Comparison of ENCODE assay signal across 9 mouse cellular contexts in genomic region chr16:32507407-32507806, GRCm38 (mm10). TPM values are rescaled to one million over a fixed set of nuclear protein-coding genes. Genes with fewer than 3 reads are reported as not detected.
DNase-seq lines count a peak whose midpoint lies in the region; ATAC-seq and TF ChIP-seq lines count a peak whose summit lies in the region.
"Had no signal": no experiment of that assay in that cellular context is flagged by ENCODE, and none has a peak within 500 bp of the region (broad histone marks: within the 10 kb centered on the region; RNA-seq: fewer than 3 reads in every experiment).

No protein-coding gene starts in this region.

- 0 out of 2 replicates have a peak overlapping the region, but pooled peaks have one; percentile 45 for H3K27ac ChIP-seq in hindbrain, embryonic 10.5 days
- no peak overlapping the region for H3K27ac ChIP-seq in hindbrain, embryonic 14.5 days
- H3K27ac ChIP-seq in midbrain, postnatal 0 days (ENCODE audit: low read depth, low read length) = no peak overlapping the region

- 21% methylated on average over 9 of the region's 9 CpGs for WGBS in hindbrain, embryonic 10.5 days
- WGBS in hindbrain, embryonic 14.5 days = 19% methylated on average over 9 of the region's 9 CpGs
- WGBS in midbrain, postnatal 0 days = 22% methylated on average over 9 of the region's 9 CpGs

- H3K9me3 ChIP-seq in hindbrain, embryonic 10.5 days = no peaks in the 10 kb centered on the region
- no peaks in the 10 kb centered on the region for H3K9me3 ChIP-seq in hindbrain, embryonic 14.5 days (ENCODE audit: control insufficient read depth, low read length)
- H3K9me3 ChIP-seq in midbrain, postnatal 0 days (ENCODE audit: low read length) = no peaks in the 10 kb centered on the region

- peaks cover 4% of the 10 kb centered on the region; the same call in 1 of the 2 replicates for H3K27me3 ChIP-seq in hindbrain, embryonic 10.5 days (ENCODE audit: insufficient read depth, poor library complexity, severe bottlenecking)
- no peaks in the 10 kb centered on the region for H3K27me3 ChIP-seq in hindbrain, embryonic 14.5 days (ENCODE audit: control insufficient read depth, insufficient read depth, low read length)
- H3K27me3 ChIP-seq in midbrain, postnatal 0 days (ENCODE audit: insufficient read depth, low read length) = no peaks in the 10 kb centered on the region

- no peaks in the 10 kb centered on the region for H3K36me3 ChIP-seq in hindbrain, embryonic 10.5 days
- H3K36me3 ChIP-seq in hindbrain, embryonic 14.5 days (replicated peaks; ENCODE audit: control insufficient read depth, insufficient read depth) = no peaks in the 10 kb centered on the region
- no peaks in the 10 kb centered on the region for H3K36me3 ChIP-seq in midbrain, postnatal 0 days (ENCODE audit: insufficient read depth, low read length)

- H3K4me1 ChIP-seq in hindbrain, embryonic 10.5 days (replicated peaks) = peaks cover 49% of the 10 kb centered on the region
- H3K4me1 ChIP-seq in hindbrain, embryonic 14.5 days (replicated peaks; ENCODE audit: control insufficient read depth, insufficient read depth, low read length) = peaks cover 4% of the 10 kb centered on the region; the same call in 1 of the 2 replicates
- H3K4me1 ChIP-seq in midbrain, postnatal 0 days (ENCODE audit: insufficient read depth, low read length) = 0 out of 2 replicates have a peak, but pooled peaks cover 3% of the 10 kb centered on the region

- peak; percentile 72 for DNase-seq in hindbrain, embryonic 10.5 days (ENCODE audit: low spot score)
- DNase-seq in hindbrain, embryonic 14.5 days (ENCODE audit: low spot score) = no peak
- peak; percentile 47 to 67 for DNase-seq in CD8-positive naive resting alpha-beta T cell, adult 2 months (ENCODE audit: low read depth in 2 of 2, low spot score in 2 of 2)
- DNase-seq in c-Kit-negative CD71-positive TER-119-positive erythroid progenitor cells, embryonic 14.5 days (ENCODE audit: low read depth, low spot score) = peak; percentile 92
- DNase-seq in frontal cortex, postnatal 36 days (ENCODE audit: low spot score in 2 of 2) = peak; percentile 68 to 69
- DNase-seq in layer of hippocampus, postnatal 36 days = peak; percentile 47 to 50
- DNase-seq in midbrain, postnatal 0 days (ENCODE audit: low spot score) = no peak
- peak; percentile 57 to 59 for DNase-seq in thymus, adult 18-20 months

- peak; percentile 74 for TF ChIP-seq CTCF in midbrain, postnatal 0 days (IDR thresholded peaks at IDR 0.05)

- no peak for ATAC-seq in hindbrain, embryonic 14.5 days (ENCODE audit: low FRiP score)
- ATAC-seq in midbrain, postnatal 0 days (ENCODE audit: low FRiP score) = no peak

- H3K9ac ChIP-seq in hindbrain, embryonic 14.5 days = no peak overlapping the region
- no peak overlapping the region for H3K9ac ChIP-seq in midbrain, postnatal 0 days (replicated peaks; ENCODE audit: low read length, poor library complexity, severe bottlenecking)

- no peak overlapping the region for H3K4me2 ChIP-seq in hindbrain, embryonic 14.5 days (replicated peaks)
- H3K4me2 ChIP-seq in midbrain, postnatal 0 days (ENCODE audit: low read depth, low read length, poor library complexity, severe bottlenecking) = no peak overlapping the region

- H3K4me3 ChIP-seq in hindbrain, embryonic 10.5 days = no peak overlapping the region
- no peak overlapping the region for H3K4me3 ChIP-seq in hindbrain, embryonic 14.5 days (replicated peaks; ENCODE audit: low read length)
- H3K4me3 ChIP-seq in midbrain, postnatal 0 days (ENCODE audit: low read depth, low read length) = no peak overlapping the region

RNA-seq across cellular contexts. Expression of gene Zdhhc19, which starts 11.3 kb away (rescaled TPM):
- polyA plus RNA-seq in hindbrain, embryonic 10.5 days (2016; fragmentation: Nextera tagmentation; extraction: Ambion mirVana) = not detected in 2 replicates
- polyA plus RNA-seq in hindbrain, embryonic 14.5 days (2014; fragmentation: Nextera tagmentation; extraction: Ambion mirVana) = not detected in 2 replicates
- not detected for total RNA-seq in layer of hippocampus, postnatal 36 days (2021)
- not detected in 2 replicates for total RNA-seq in midbrain, postnatal 0 days (2014; rRNA removed)
- polyA plus RNA-seq in midbrain, postnatal 0 days (2015; fragmentation: Nextera tagmentation; extraction: Ambion mirVana) = 0.19 and 0.25 TPM in 2 replicates

RNA-seq across cellular contexts. Expression of gene Slc51a, which starts 19.7 kb away (rescaled TPM):
- polyA plus RNA-seq in hindbrain, embryonic 10.5 days (2016; fragmentation: Nextera tagmentation; extraction: Ambion mirVana) = 0.20 and 0.44 TPM in 2 replicates
- 0.23 and 0.47 TPM in 2 replicates for polyA plus RNA-seq in hindbrain, embryonic 14.5 days (2014; fragmentation: Nextera tagmentation; extraction: Ambion mirVana)
- total RNA-seq in layer of hippocampus, postnatal 36 days (2021) = not detected
- not detected in 2 replicates for total RNA-seq in midbrain, postnatal 0 days (2014; rRNA removed)
- 0.14 TPM in 1 of 2 replicates, not detected in the other for polyA plus RNA-seq in midbrain, postnatal 0 days (2015; fragmentation: Nextera tagmentation; extraction: Ambion mirVana)
- total RNA-seq: layer of hippocampus, adult 8-10 months had no signal

Comparison
In these comparisons a context has a peak if more than half of its experiments do, and no peak if none do; other contexts are left out.
1. DNase-seq: peak in hindbrain, embryonic 10.5 days (single experiment), CD8-positive naive resting alpha-beta T cell, adult 2 months (2 of 2), c-Kit-negative CD71-positive TER-119-positive erythroid progenitor cells, embryonic 14.5 days (single experiment), frontal cortex, postnatal 36 days (2 of 2), layer of hippocampus, postnatal 36 days (2 of 2) and thymus, adult 18-20 months (2 of 2); none in hindbrain, embryonic 14.5 days (single experiment) and midbrain, postnatal 0 days (single experiment).